Mouse (Mus musculus) CH12.LX (cell line): ENCODE measurements around the gene Cyp39a1. TPM values are rescaled to one million over a fixed set of nuclear protein-coding genes. Genes with fewer than 3 reads are reported as not detected.

ENCODE experiments used
- DNase-seq: peaks from one replicate; pipeline ENCODE4 v3.0.0-alpha.2; 2013; ENCODE audit errors: extremely low read depth
- H3K27ac ChIP-seq: 2 replicates; pipeline ENCODE4 v1.5.1; 2012; ENCODE audit warnings: low read depth, mild to moderate bottlenecking, control low read depth, moderate library complexity; ENCODE audit not compliant: insufficient read depth
- H3K27me3 ChIP-seq: replicated peaks from 2 replicates; pipeline ENCODE3; 2012; ENCODE audit warnings: inconsistent platforms
- H3K36me3 ChIP-seq, 2 experiments: replicated peaks in 1 of 2; 2 replicates each; pipeline versions ENCODE3 to v1.6.1; 2012; ENCODE audit warnings: inconsistent platforms in 1 of 2, low read length in 1 of 2, mild to moderate bottlenecking in 1 of 2, mixed read lengths in 1 of 2, moderate library complexity in 1 of 2; ENCODE audit not compliant: control insufficient read depth in 1 of 2, insufficient read depth in 1 of 2
- H3K4me1 ChIP-seq, 2 experiments: 2 replicates each; pipeline ENCODE4 v1.6.1; 2012; ENCODE audit warnings: inconsistent platforms in 1 of 2, moderate library complexity in 1 of 2; ENCODE audit not compliant: insufficient read depth in 2 of 2, control insufficient read depth in 1 of 2
- H3K4me2 ChIP-seq: 2 replicates; pipeline ENCODE4 v1.6.1; 2012; ENCODE audit warnings: low read depth, mild to moderate bottlenecking, control low read depth; ENCODE audit not compliant: poor library complexity, insufficient read depth, severe bottlenecking
- H3K4me3 ChIP-seq, 3 experiments: fragments of 150-350 bp in 1 of 3; sonication (generic) in 1 of 3; replicated peaks in 1 of 3; 2 replicates each; pipeline versions ENCODE3 to v1.5.1; 2011 to 2012; ENCODE audit warnings: low read depth in 2 of 3, low read length in 2 of 3, mild to moderate bottlenecking in 2 of 3, moderate library complexity in 2 of 3, control low read depth in 1 of 3, improper control_type of control experiment in 1 of 3, inconsistent platforms in 1 of 3, mixed read lengths in 1 of 3; ENCODE audit not compliant: poor library complexity in 1 of 3
- H3K79me2 ChIP-seq: replicated peaks from 2 replicates; pipeline ENCODE4 v1.6.1; 2012; ENCODE audit warnings: mild to moderate bottlenecking, moderate library complexity; ENCODE audit not compliant: control insufficient read depth, poor library complexity, insufficient read depth, severe bottlenecking; ENCODE audit errors: extremely low read depth
- H3K9ac ChIP-seq: 2 replicates; pipeline ENCODE4 v1.6.1; 2012; ENCODE audit warnings: low read depth, mild to moderate bottlenecking, control low read depth, moderate library complexity; ENCODE audit not compliant: insufficient read depth
- H3K9me3 ChIP-seq: replicated peaks from 2 replicates; pipeline ENCODE3; 2012; ENCODE audit warnings: low read length, inconsistent platforms, mixed read lengths
- BHLHE40 ChIP-seq: IDR thresholded peaks from 2 replicates; pipeline ENCODE4 v1.6.1; 2011; ENCODE audit warnings: mild to moderate bottlenecking, low read depth, low read length, improper control_type of control experiment
- CHD1 ChIP-seq: IDR thresholded peaks from 2 replicates; pipeline ENCODE4 v1.6.1; 2012; ENCODE audit warnings: low read depth, low read length, improper control_type of control experiment, inconsistent platforms
- CHD2 ChIP-seq: IDR thresholded peaks from 2 replicates; pipeline ENCODE4 v1.6.1; 2011; ENCODE audit warnings: low read length, improper control_type of control experiment
- CTCF ChIP-seq, 2 experiments: IDR thresholded peaks in 1 of 2; conservative IDR thresholded peaks in 1 of 2; 2 replicates each; pipeline ENCODE4 v1.5.1; 2011 to 2012; ENCODE audit warnings: low read depth in 2 of 2, low read length in 2 of 2, improper control_type of control experiment in 1 of 2, inconsistent platforms in 1 of 2, mild to moderate bottlenecking in 1 of 2, moderate library complexity in 1 of 2
- ELF1 ChIP-seq: IDR thresholded peaks from 2 replicates; pipeline ENCODE4 v1.6.1; 2014; ENCODE audit warnings: low read depth, mild to moderate bottlenecking, inconsistent platforms, low read length, improper control_type of control experiment
- JUND ChIP-seq: conservative IDR thresholded peaks from 2 replicates; pipeline ENCODE4 v1.6.1; 2011; ENCODE audit warnings: low read depth, low read length, improper control_type of control experiment
- KAT2A ChIP-seq: IDR thresholded peaks from 2 replicates; pipeline ENCODE4 v1.6.1; 2012; ENCODE audit warnings: low read length, improper control_type of control experiment, inconsistent platforms; ENCODE audit not compliant: insufficient replicate concordance
- MAX ChIP-seq: IDR thresholded peaks from 2 replicates; pipeline ENCODE4 v1.6.1; 2011; ENCODE audit warnings: low read length, improper control_type of control experiment
- MEF2A ChIP-seq: IDR thresholded peaks from 2 replicates; pipeline ENCODE4 v1.6.1; 2014; ENCODE audit warnings: low read depth, mild to moderate bottlenecking, inconsistent platforms, low read length, improper control_type of control experiment, borderline replicate concordance
- MXI1 ChIP-seq: IDR thresholded peaks from 2 replicates; pipeline ENCODE4 v1.6.1; 2011; ENCODE audit warnings: mild to moderate bottlenecking, low read depth, low read length, improper control_type of control experiment
- MYC ChIP-seq: IDR thresholded peaks from 2 replicates; pipeline ENCODE4 v1.6.1; 2011; ENCODE audit warnings: low read depth, mild to moderate bottlenecking, improper control_type of control experiment, low read length
- NRF1 ChIP-seq: IDR thresholded peaks from 2 replicates; pipeline ENCODE4 v1.6.1; 2014; ENCODE audit warnings: low read depth, mild to moderate bottlenecking, inconsistent platforms, low read length, improper control_type of control experiment, moderate library complexity
- POLR2AphosphoS2 ChIP-seq: IDR thresholded peaks from 2 replicates; pipeline ENCODE4 v1.6.1; 2011; ENCODE audit warnings: low read depth, low read length, improper control_type of control experiment
- SMC3 ChIP-seq: IDR thresholded peaks from 2 replicates; pipeline ENCODE4 v1.6.1; 2011; ENCODE audit warnings: low read depth, low read length, improper control_type of control experiment
- TBP ChIP-seq: conservative IDR thresholded peaks from 2 replicates; pipeline ENCODE4 v1.6.1; 2011; ENCODE audit warnings: low read depth, low read length, improper control_type of control experiment
- TCF12 ChIP-seq: IDR thresholded peaks from 2 replicates; pipeline ENCODE4 v1.6.1; 2014; ENCODE audit warnings: low read depth, mild to moderate bottlenecking, inconsistent platforms, low read length, improper control_type of control experiment
- UBTF ChIP-seq: IDR thresholded peaks from 2 replicates; pipeline ENCODE4 v1.6.1; 2012; ENCODE audit warnings: low read depth, mild to moderate bottlenecking, inconsistent platforms, low read length, improper control_type of control experiment, moderate library complexity
- USF2 ChIP-seq: conservative IDR thresholded peaks from 2 replicates; pipeline ENCODE4 v1.6.1; 2011; ENCODE audit warnings: low read depth, low read length, improper control_type of control experiment
- ZC3H11A ChIP-seq: IDR thresholded peaks from 2 replicates; pipeline ENCODE4 v1.6.1; 2012; ENCODE audit warnings: low read depth, mild to moderate bottlenecking, inconsistent platforms, low read length, improper control_type of control experiment
- ZNF384 ChIP-seq: IDR thresholded peaks from 2 replicates; pipeline ENCODE4 v1.6.1; 2012; ENCODE audit warnings: low read depth, low read length, improper control_type of control experiment, inconsistent platforms
- dilution Hi-C: fragments of 300-500 bp; cut with MboI; formaldehyde crosslinking; loops from 2 replicates; pipeline ENCODE4 v1.14.3; 2020; ENCODE audit warnings: low sequenced_read_pairs; ENCODE audit not compliant: extremely low pct_unique_long_range_greater_than_20kb, extremely low pct_ligation_motif_present
- in situ Hi-C: fragments of 300-500 bp; cut with MboI; formaldehyde crosslinking; loops from 3 replicates; pipeline ENCODE4 v1.14.3; 2019; ENCODE audit warnings: low sequenced_read_pairs, low pct_ligation_motif_present, low pct_unique_long_range_greater_than_20kb, mixed read lengths
- polyA plus RNA-seq: library from polyadenylated mRNA; unstranded; fragments of >175 nt; gene quantifications from 2 replicates; pipeline ENCODE4 v1.2.1, GENCODE M21; 2012; ENCODE audit warnings: low read depth; ENCODE audit not compliant: insufficient read length
- total RNA-seq, 2 experiments: library from RNA; depleted of rRNA; stranded (reverse); fragments of 300-350 nt in 1 of 2; fragments of >200 nt in 1 of 2; gene quantifications; 2 replicates each; pipeline ENCODE4 v1.2.3; 2012 to 2014

Cyp39a1 gene
- total and polyA plus RNA-seq, 3 experiments = 0.04 to 0.43 (median 0.16) TPM

GRCm38 (mm10) chr17:43752811-43753210 is 85.6 kb downstream of the Cyp39a1 start:
- Histone ChIP-seq H3K36me3 (no peaks in the 10 kb centered on the region), H3K4me1 (no peaks in the 10 kb centered on the region), H3K4me2 (no peak overlapping the region), H3K27me3 (no peaks in the 10 kb centered on the region), H3K4me3 (no peak overlapping the region), H3K27ac (no peak overlapping the region), H3K9me3 (peaks cover 28% of the 10 kb centered on the region), H3K9ac (no peak overlapping the region), H3K79me2 (no peaks in the 10 kb centered on the region)
- DNase-seq = no peak
- dilution Hi-C loops = no loop called here
- TF ChIP-seq ZNF384 = no peak
- in situ Hi-C loops = no loop called here

DNA sequence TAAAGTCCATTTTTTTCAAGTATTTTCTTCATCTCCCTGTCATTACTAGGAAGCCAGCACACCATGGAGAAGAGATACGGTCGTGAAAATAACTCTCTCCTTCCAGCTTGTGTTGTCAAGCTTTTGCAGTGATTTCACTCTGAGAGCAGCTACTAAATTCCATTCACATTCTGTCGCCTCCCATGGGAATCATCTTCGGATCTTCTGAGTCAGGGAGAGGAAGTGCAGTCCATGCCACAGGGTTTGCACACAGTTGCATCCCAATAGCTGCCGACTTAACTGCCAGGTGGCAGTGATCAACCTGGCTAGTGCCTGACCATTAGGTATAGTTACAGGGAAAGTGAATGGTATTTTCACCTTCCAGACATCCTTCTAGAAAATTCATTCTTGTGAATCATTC is 87.5 kb downstream of the Cyp39a1 start:
- no peak for DNase-seq
- H3K79me2 ChIP-seq = no peaks in the 10 kb centered on the region
- no peak overlapping the region for H3K27ac ChIP-seq
- H3K9me3 ChIP-seq = peaks cover 31% of the 10 kb centered on the region
- TF ChIP-seq CTCF (conservative IDR thresholded peaks at IDR 0.05 in 1 of 2, IDR thresholded peaks at IDR 0.05 in 1 of 2; ENCODE audit: low read depth in 2 of 2, low read length in 2 of 2) (no peak), POLR2AphosphoS2 (no peak), MXI1 (no peak), MAX (no peak), MEF2A (no peak), NRF1 (no peak), JUND (no peak), CHD2 (no peak), CHD1 (no peak), USF2 (no peak), BHLHE40 (no peak), TBP (no peak), TCF12 (no peak), UBTF (no peak), ELF1 (no peak), KAT2A (no peak), ZC3H11A (no peak), SMC3 (no peak), MYC (no peak)
- H3K4me3 ChIP-seq = no peak overlapping the region
- H3K36me3 ChIP-seq = no peaks in the 10 kb centered on the region
- no peak overlapping the region for H3K4me2 ChIP-seq
- no peaks in the 10 kb centered on the region for H3K4me1 ChIP-seq
- dilution Hi-C loops (no loop called here), in situ Hi-C loops (no loop called here)
- no peak overlapping the region for H3K9ac ChIP-seq
- no peaks in the 10 kb centered on the region for H3K27me3 ChIP-seq
